Mouse (Mus musculus): Measurements from ENCODE around the gene Rhot1.

DNA sequence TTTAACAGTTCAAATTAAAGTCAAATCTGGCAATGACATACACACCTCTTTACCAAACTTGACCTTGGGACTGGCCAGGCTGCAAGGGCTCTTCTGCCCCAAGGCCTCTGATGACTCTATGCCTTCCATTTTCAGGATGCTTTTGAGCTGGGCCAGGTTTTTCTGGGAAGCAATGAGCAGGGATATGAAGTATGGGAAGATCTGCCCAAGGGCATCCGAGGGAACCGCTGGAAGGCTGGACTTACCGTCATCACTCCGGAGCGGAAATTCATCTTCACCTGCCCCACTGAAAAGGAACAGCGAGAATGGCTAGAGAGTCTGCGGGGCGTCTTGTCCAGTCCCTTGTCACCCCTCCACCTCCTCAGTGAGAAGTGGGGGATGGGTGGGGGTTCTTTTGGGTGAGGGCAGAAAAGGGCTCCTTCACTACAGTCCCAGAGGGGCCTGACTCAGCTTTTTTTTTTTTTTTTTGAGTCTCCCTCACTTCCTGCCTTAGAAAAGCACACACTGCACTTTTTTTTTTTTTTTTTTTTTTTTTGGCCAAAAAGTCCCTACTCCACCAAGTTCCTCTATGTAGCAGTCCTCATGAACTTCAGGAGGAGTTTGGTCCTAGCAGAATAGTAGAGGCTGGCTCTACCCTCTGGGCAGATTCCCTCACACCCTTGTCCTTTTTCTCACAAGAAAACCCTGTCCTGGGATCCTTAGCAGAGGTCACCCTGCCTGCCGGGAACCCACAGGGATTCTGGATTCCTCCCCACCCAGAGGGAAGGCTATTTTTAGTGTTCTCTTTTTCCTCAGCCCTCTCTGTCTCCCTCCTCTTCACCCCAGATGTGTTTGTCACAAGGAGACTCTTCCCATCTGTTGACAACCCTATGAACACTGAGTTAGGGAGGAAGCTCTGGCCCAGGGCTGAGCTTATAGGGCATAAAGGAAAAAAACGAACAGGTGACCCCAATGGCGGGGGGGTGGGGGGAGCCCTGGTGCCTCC, 31.6 kb upstream of the Rhot1 start:
- no peak for TF ChIP-seq CTCF (IDR thresholded peaks at IDR 0.05; ENCODE audit: control insufficient read depth, insufficient read depth, insufficient read length)
- TF ChIP-seq MAX (IDR thresholded peaks at IDR 0.05): no peak
- no peak for TF ChIP-seq MYOD1 (IDR thresholded peaks at IDR 0.05; ENCODE audit: control insufficient read depth, insufficient read length, low read depth)
- TF ChIP-seq USF1 (IDR thresholded peaks at IDR 0.05; ENCODE audit: low read depth): no peak
- no peak for TF ChIP-seq FOSL1 (IDR thresholded peaks at IDR 0.05; ENCODE audit: insufficient read depth, low read length, poor library complexity, severe bottlenecking)
